Mouse (Mus musculus): Measurements from ENCODE around the gene Naga.

DNA sequence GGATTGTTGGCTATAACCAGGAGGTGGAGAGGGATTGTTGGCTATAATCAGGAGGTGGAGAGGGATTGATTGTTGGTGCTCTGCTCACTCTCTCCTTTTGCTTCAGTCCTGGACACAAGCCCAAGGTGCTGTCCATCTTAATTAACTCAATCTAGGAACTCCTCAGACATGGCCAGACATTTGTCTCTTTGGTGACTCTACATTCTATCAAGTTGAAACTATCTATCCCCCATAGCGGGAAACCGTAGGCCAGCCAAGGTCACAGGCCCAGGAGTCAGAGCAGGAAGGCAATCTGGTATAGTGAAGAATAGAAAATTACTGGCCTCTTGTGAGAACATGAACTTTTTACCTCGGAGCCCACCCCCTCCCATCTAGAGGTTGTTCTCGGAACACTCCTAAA, 23.5 kb upstream of the Naga start:
- TF ChIP-seq CTCF (IDR thresholded peaks at IDR 0.05; ENCODE audit: low read depth, low read length): no peak
- no peak for TF ChIP-seq TAL1 (conservative IDR thresholded peaks at IDR 0.05; ENCODE audit: low read depth, low read length)
